Mouse (Mus musculus): ENCODE results near the gene Pars2.

GRCm38 (mm10) chr4:106676749-106677148, 25.9 kb downstream of the Pars2 start:
- TF ChIP-seq CTCF (conservative IDR thresholded peaks at IDR 0.05; ENCODE audit: insufficient read depth, insufficient read length, low read depth, low read length) (no peak), POLR2A (IDR thresholded peaks at IDR 0.05; ENCODE audit: low read depth, low read length) (no peak)

Measured in kidney, adult 2 months (tissue).